ENCODE assay signal across 24 mouse cellular contexts in the genomic region with DNA sequence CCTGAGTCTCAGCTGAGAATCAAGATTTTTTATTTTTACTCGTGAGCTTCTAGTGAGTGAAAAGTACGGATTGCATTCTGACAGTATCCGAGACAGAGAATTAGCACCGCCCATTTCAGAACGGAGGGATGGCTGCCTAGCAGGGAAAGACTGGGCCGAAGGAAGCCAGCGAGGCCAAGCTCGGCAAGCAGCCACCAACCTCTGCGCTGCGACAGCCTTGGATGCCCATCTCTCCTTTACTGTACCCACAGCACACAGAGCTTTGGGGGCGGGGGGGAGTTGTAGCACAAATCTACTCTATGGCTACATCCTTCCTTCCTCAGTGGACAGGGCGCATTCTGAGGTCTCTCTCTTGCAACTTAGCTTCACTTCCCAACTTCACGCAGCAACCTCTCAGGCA.
"Had no signal": no experiment of that assay in that cellular context is flagged by ENCODE, and none has a peak within 500 bp of the region (broad histone marks: within the 10 kb centered on the region; RNA-seq: fewer than 3 reads in every experiment).

No protein-coding gene starts in this region.

- DNase-seq: gastrocnemius, adult 2 months; gastrocnemius, postnatal 10 days; gastrocnemius, postnatal 25 days; heart, adult 18-20 months; heart, postnatal 10 days; heart, postnatal 4 days; kidney, adult 18-20 months; kidney, adult 8-10 months; kidney, postnatal 10 days; kidney, postnatal 25 days; kidney, postnatal 4 days; liver; liver, embryonic 13.5 days; liver, postnatal 0 days had no signal

- H3K27ac ChIP-seq: gastrocnemius, adult 2 months; heart, embryonic 10.5 days; hindbrain, embryonic 10.5 days; hindbrain, embryonic 12.5 days; hindbrain, embryonic 14.5 days; intestine, embryonic 15.5 days; left cerebral cortex, adult 2 months; limb, embryonic 10.5 days; limb, embryonic 12.5 days; liver, embryonic 13.5 days; liver, embryonic 15.5 days had no signal

- H3K4me3 ChIP-seq: gastrocnemius, adult 2 months; heart, embryonic 10.5 days; heart, embryonic 12.5 days; hindbrain, embryonic 10.5 days; hindbrain, embryonic 12.5 days; intestine, embryonic 15.5 days; left cerebral cortex, adult 2 months; limb, embryonic 10.5 days; limb, embryonic 12.5 days; liver, embryonic 13.5 days; liver, embryonic 15.5 days had no signal
